Mouse (Mus musculus): Measurements from ENCODE around the gene 1300017J02Rik. TPM values are rescaled to one million over a fixed set of nuclear protein-coding genes. Genes with fewer than 3 reads are reported as not detected.

The 1300017J02Rik gene
- polyA plus RNA-seq, 1 experiment = 1.7 TPM

GRCm38 (mm10) chr9:103228370-103229003, 76.4 kb downstream of the 1300017J02Rik start:
- Histone ChIP-seq H3K4me1 (replicated peaks; ENCODE audit: control insufficient read depth, insufficient read depth, low read length) (peaks cover 23% of the 10 kb centered on the region), H3K27me3 (ENCODE audit: control insufficient read depth, insufficient read depth, low read length) (no peaks in the 10 kb centered on the region), H3K27ac (ENCODE audit: control insufficient read depth, insufficient read depth, low read length) (no peak overlapping the region), H3K36me3 (ENCODE audit: control insufficient read depth, insufficient read depth, low read length) (no peaks in the 10 kb centered on the region), H3K4me3 (ENCODE audit: control insufficient read depth, insufficient read depth, low read length) (no peak overlapping the region)
- TF ChIP-seq CTCF (IDR thresholded peaks at IDR 0.05; ENCODE audit: borderline replicate concordance, control insufficient read depth, extremely low read depth, insufficient read depth, low read length, poor library complexity) (no peak), POLR2A (IDR thresholded peaks at IDR 0.05; ENCODE audit: control insufficient read depth, extremely low read depth, insufficient read depth, low read length, poor library complexity) (no peak)
- no peak for DNase-seq
- 73% methylated on average over 13 of the region's 13 CpGs for WGBS

- no peaks in the 10 kb centered on the region for H3K27me3 ChIP-seq (ENCODE audit: control insufficient read depth, insufficient read depth, low read length)
- peaks cover 17% of the 10 kb centered on the region for H3K4me1 ChIP-seq (replicated peaks; ENCODE audit: control insufficient read depth, insufficient read depth, low read length)
- no peaks in the 10 kb centered on the region for H3K36me3 ChIP-seq (ENCODE audit: control insufficient read depth, insufficient read depth, low read length)
- no peak overlapping the region for H3K27ac ChIP-seq (ENCODE audit: control insufficient read depth, insufficient read depth, low read length)
- no peak for DNase-seq
- no peak overlapping the region for H3K4me3 ChIP-seq (ENCODE audit: control insufficient read depth, insufficient read depth, low read length)
- no peak for TF ChIP-seq CTCF (IDR thresholded peaks at IDR 0.05; ENCODE audit: borderline replicate concordance, control insufficient read depth, extremely low read depth, insufficient read depth, low read length, poor library complexity)
- WGBS = 97% methylated on average over 16 of the region's 16 CpGs
Observed at GRCm38 (mm10) chr9:103227760-103228159, 77.1 kb downstream of the 1300017J02Rik start.

- Histone ChIP-seq H3K27me3 (ENCODE audit: control insufficient read depth, insufficient read depth, low read length) (no peaks in the 10 kb centered on the region), H3K4me1 (replicated peaks; ENCODE audit: control insufficient read depth, insufficient read depth, low read length) (peaks cover 15% of the 10 kb centered on the region), H3K36me3 (ENCODE audit: control insufficient read depth, insufficient read depth, low read length) (no peaks in the 10 kb centered on the region), H3K27ac (ENCODE audit: control insufficient read depth, insufficient read depth, low read length) (no peak overlapping the region), H3K4me3 (ENCODE audit: control insufficient read depth, insufficient read depth, low read length) (no peak overlapping the region)
- WGBS = 96% methylated on average over 15 of the region's 15 CpGs
- TF ChIP-seq CTCF (IDR thresholded peaks at IDR 0.05; ENCODE audit: borderline replicate concordance, control insufficient read depth, extremely low read depth, insufficient read depth, low read length, poor library complexity) (no peak), POLR2A (IDR thresholded peaks at IDR 0.05; ENCODE audit: control insufficient read depth, extremely low read depth, insufficient read depth, low read length, poor library complexity) (no peak)
- DNase-seq = no peak
Observed at GRCm38 (mm10) chr9:103226806-103227205, 78.1 kb downstream of the 1300017J02Rik start.

- Histone ChIP-seq H3K36me3 (ENCODE audit: control insufficient read depth, insufficient read depth, low read length) (no peaks in the 10 kb centered on the region), H3K4me1 (replicated peaks; ENCODE audit: control insufficient read depth, insufficient read depth, low read length) (peaks cover 6% of the 10 kb centered on the region), H3K4me3 (ENCODE audit: control insufficient read depth, insufficient read depth, low read length) (no peak overlapping the region), H3K27me3 (ENCODE audit: control insufficient read depth, insufficient read depth, low read length) (no peaks in the 10 kb centered on the region), H3K27ac (ENCODE audit: control insufficient read depth, insufficient read depth, low read length) (no peak overlapping the region)
- no peak for TF ChIP-seq POLR2A (IDR thresholded peaks at IDR 0.05; ENCODE audit: control insufficient read depth, extremely low read depth, insufficient read depth, low read length, poor library complexity)
- TF ChIP-seq CTCF (IDR thresholded peaks at IDR 0.05; ENCODE audit: borderline replicate concordance, control insufficient read depth, extremely low read depth, insufficient read depth, low read length, poor library complexity) = peak; percentile 52; the same call in 1 of the 2 replicates
- peak; percentile 46 for DNase-seq
- 75% methylated on average over 3 of the region's 3 CpGs for WGBS
Observed at GRCm38 (mm10) chr9:103225464-103225863, 79.4 kb downstream of the 1300017J02Rik start.

- Histone ChIP-seq H3K4me1 (replicated peaks; ENCODE audit: control insufficient read depth, insufficient read depth, low read length) (no peaks in the 10 kb centered on the region), H3K27me3 (ENCODE audit: control insufficient read depth, insufficient read depth, low read length) (no peaks in the 10 kb centered on the region), H3K4me3 (ENCODE audit: control insufficient read depth, insufficient read depth, low read length) (no peak overlapping the region), H3K27ac (ENCODE audit: control insufficient read depth, insufficient read depth, low read length) (no peak overlapping the region), H3K36me3 (ENCODE audit: control insufficient read depth, insufficient read depth, low read length) (no peaks in the 10 kb centered on the region)
- TF ChIP-seq POLR2A (IDR thresholded peaks at IDR 0.05; ENCODE audit: control insufficient read depth, extremely low read depth, insufficient read depth, low read length, poor library complexity) = no peak
- TF ChIP-seq CTCF (IDR thresholded peaks at IDR 0.05; ENCODE audit: borderline replicate concordance, control insufficient read depth, extremely low read depth, insufficient read depth, low read length, poor library complexity) = no peak
- no peak for DNase-seq
- 97% methylated on average over 7 of the region's 7 CpGs for WGBS
Observed at GRCm38 (mm10) chr9:103224721-103225120, 80.2 kb downstream of the 1300017J02Rik start.

- H3K27ac ChIP-seq (ENCODE audit: control insufficient read depth, insufficient read depth, low read length) = no peak overlapping the region
- WGBS = 94% methylated on average over 6 of the region's 6 CpGs
- no peak for TF ChIP-seq CTCF (IDR thresholded peaks at IDR 0.05; ENCODE audit: borderline replicate concordance, control insufficient read depth, extremely low read depth, insufficient read depth, low read length, poor library complexity)
- TF ChIP-seq POLR2A (IDR thresholded peaks at IDR 0.05; ENCODE audit: control insufficient read depth, extremely low read depth, insufficient read depth, low read length, poor library complexity) = no peak
- H3K27me3 ChIP-seq (ENCODE audit: control insufficient read depth, insufficient read depth, low read length) = no peaks in the 10 kb centered on the region
- H3K36me3 ChIP-seq (ENCODE audit: control insufficient read depth, insufficient read depth, low read length) = no peaks in the 10 kb centered on the region
- no peak for DNase-seq
- no peaks in the 10 kb centered on the region for H3K4me1 ChIP-seq (replicated peaks; ENCODE audit: control insufficient read depth, insufficient read depth, low read length)
- H3K4me3 ChIP-seq (ENCODE audit: control insufficient read depth, insufficient read depth, low read length) = no peak overlapping the region
Observed at GRCm38 (mm10) chr9:103214281-103214680, 90.6 kb downstream of the 1300017J02Rik start.

GRCm38 (mm10) chr9:103213631-103214030, 91.3 kb downstream of the 1300017J02Rik start:
- no peak for DNase-seq
- WGBS = 67% methylated on average over 2 of the region's 2 CpGs
- Histone ChIP-seq H3K27ac (ENCODE audit: control insufficient read depth, insufficient read depth, low read length) (no peak overlapping the region), H3K36me3 (ENCODE audit: control insufficient read depth, insufficient read depth, low read length) (no peaks in the 10 kb centered on the region), H3K4me3 (ENCODE audit: control insufficient read depth, insufficient read depth, low read length) (no peak overlapping the region), H3K4me1 (replicated peaks; ENCODE audit: control insufficient read depth, insufficient read depth, low read length) (no peaks in the 10 kb centered on the region), H3K27me3 (ENCODE audit: control insufficient read depth, insufficient read depth, low read length) (no peaks in the 10 kb centered on the region)
- TF ChIP-seq POLR2A (IDR thresholded peaks at IDR 0.05; ENCODE audit: control insufficient read depth, extremely low read depth, insufficient read depth, low read length, poor library complexity) (no peak), CTCF (IDR thresholded peaks at IDR 0.05; ENCODE audit: borderline replicate concordance, control insufficient read depth, extremely low read depth, insufficient read depth, low read length, poor library complexity) (no peak)
